Mouse (Mus musculus): ENCODE results near the gene Mylpf.
"Not testable (repeated sequence)": the region's sequence is repeated elsewhere in the genome, so short reads cannot be mapped to it uniquely, and the experiment has no call there.

Mylpf gene

GRCm38 (mm10) chr7:127225147-127225995 lies 16.7 kb downstream of the Mylpf start:
- no peak for DNase-seq (ENCODE audit: low spot score)

DNA sequence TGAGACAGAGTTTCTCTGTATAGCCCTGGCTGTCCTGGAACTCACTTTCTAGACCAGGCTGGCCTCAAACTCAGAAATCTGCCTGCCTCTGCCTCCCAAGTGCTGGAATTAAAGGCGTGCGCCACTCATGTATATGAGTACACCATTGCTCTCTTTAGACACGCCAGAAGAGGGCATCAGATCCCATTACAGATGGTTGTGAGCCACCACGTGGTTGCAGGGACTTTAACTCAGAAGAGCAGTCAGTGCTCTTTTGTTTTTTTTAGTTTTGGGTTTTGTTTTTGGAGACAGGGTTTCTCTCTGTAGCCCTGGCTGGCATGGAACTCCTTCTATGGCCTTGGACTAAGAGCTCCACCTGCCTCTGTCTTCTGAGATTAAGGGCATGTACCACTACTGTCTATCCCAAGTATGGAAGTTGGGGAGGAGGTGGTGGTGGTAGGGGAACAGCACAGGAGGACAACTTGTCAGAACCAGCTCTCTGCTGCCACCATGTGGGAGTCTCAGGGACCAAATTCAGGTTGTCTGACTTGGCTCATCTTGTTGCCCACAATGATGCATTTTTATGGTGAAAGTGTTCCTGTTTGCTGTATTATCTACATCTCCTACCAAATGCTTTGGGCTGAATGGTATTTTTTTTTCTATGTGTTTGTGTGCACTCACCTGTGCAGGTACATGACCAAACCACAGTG lies 20.1 kb downstream of the Mylpf start:
- peak; percentile 47 for DNase-seq (ENCODE audit: low spot score)

- no peak for DNase-seq (ENCODE audit: low spot score)
These were observed 22.7 kb downstream of the Mylpf start for GRCm38 (mm10) chr7:127231376-127231775.

- no peak for DNase-seq (ENCODE audit: low spot score)
These were observed 23.3 kb downstream of the Mylpf start for GRCm38 (mm10) chr7:127231826-127232621.

DNA sequence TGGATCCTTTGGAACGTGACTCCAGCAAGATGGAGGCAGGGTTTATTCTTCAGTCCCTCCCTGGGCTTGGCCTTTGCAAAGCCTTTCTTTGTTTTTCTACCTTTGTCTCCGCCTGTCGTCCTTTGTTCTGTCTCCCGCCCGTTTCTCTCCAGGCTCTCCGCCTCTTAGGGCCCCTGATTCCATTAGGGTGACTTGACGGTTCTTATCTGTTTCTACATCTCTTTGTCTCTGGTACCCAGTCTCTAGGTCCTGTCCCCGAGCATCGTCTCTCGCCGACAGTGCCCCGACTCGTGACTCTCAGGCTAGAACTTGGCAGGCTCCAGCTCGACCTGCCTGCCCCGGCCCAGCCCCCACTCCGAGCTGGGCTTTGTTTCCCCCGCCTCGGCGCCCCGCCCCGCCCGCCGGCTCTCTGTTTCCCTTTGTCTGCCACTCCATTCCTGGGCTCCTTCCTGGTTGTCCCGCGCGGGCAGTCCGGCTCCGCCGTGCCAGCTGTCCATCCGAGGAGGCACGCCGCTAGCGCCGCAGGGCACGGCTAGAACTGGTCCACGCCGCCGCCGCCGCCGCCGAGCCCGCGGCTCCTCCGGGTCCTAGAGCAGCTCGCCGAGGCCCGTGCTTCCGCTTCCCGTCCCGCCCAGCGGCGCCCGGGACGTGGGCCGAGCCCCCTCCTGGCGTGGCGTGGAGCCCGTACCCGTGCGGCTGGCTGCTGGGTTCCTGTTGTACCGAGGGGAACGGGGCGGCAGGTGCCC lies 24.1 kb downstream of the Mylpf start, which contains the start of the genes Zfp553 and Sept1:
Zfp553 (plus strand) TSS at position 440 of the 746 bp plus-strand sequence.
Sept1 (minus strand) TSS at position 509 of the 746 bp plus-strand sequence.
- DNase-seq (ENCODE audit: low spot score) = peak; percentile 69

GRCm38 (mm10) chr7:127233368-127233749 lies 24.7 kb downstream of the Mylpf start:
- no peak for DNase-seq (ENCODE audit: low spot score)

DNA sequence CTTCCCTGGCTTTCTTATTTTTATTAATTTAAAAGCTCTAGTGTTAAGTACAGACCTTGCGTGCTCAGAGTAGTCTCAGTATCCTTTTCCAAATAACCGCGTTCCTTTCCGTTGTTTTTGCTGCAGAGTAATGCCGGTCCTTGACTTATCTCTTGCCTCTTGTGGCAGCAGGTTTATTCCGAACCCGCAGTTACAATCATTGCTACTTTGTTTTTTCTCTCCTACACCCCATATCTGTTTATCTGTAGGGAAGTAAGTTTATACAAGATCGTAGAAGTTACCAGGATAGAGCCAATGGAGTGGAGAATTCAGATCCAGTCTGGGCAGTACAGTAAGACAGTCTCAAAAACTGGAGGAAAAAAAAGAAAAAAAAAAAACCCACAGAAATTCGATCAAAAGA lies 25.1 kb downstream of the Mylpf start:
- no peak for DNase-seq (ENCODE audit: low spot score)

DNA sequence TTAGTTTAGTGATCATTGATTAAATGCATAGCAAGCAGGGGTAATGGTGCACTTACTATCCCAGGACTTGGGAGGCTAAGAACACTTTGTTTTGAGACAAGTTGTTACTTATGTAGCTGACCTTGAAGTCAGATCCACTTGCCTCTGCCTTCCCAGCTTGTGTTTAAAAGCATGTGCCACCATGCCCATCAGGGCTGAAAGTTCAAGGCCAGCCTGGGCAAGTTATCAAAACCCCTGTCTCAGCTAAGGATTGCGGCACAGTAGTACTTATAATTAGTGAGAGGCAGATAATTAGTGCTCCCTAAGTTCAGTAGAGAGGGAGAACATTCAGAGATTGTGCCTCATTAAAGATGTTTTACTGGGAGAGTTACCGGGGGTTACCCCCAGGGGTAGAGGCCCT lies 26.1 kb downstream of the Mylpf start:
- DNase-seq (ENCODE audit: low spot score) = peak; percentile 51

GRCm38 (mm10) chr7:127243361-127243867 lies 34.7 kb downstream of the Mylpf start:
- no peak for DNase-seq (ENCODE audit: low spot score)

GRCm38 (mm10) chr7:127243870-127244657 lies 35.4 kb downstream of the Mylpf start, which contains the start of gene Zfp771:
TSS of gene Zfp771 (plus strand) at chr7:127244274.
- DNase-seq (ENCODE audit: low spot score) = peak; percentile 96

GRCm38 (mm10) chr7:127244658-127245510 lies 36.2 kb downstream of the Mylpf start:
- peak; percentile 38 for DNase-seq (ENCODE audit: low spot score)

DNA sequence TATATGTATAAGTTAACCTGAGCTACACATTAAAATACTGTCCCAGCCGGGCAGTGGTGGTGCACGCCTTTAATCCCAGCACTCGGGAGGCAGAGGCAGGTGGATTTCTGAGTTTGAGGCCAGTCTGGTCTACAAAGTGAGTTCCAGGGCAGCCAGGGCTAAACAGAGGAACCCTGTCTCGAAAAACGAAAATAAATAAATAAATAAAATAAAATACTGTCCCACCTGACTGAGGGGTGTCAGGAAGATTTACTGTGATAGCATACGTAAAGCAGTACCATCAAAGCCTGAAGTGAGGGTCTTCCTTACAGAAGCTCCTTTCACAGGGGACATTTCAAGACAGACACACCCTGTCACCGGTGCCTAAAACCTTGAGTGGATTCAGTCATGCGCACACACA lies 41.8 kb downstream of the Mylpf start:
- DNase-seq (ENCODE audit: low spot score) = not testable (repeated sequence)

DNA sequence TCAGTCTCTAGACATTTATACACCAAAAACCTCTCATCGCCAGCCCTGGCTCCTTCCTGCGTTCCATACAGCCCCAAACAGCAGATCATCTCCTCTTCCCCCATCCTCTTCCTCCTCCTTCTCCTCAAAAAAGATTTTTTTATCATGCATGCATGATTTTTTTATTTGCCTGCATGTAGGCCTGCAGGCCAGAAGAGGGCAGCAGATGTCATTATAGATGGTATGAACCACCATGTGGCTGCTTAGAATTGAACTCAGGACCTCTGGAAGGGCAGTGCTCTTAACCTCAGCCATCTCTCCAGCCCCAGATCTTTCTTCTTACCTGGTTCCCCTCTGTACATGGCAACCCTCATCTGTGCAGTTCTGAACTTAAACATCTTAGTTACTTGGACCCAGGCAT lies 43.7 kb downstream of the Mylpf start:
- DNase-seq (ENCODE audit: low spot score) = no peak

DNA sequence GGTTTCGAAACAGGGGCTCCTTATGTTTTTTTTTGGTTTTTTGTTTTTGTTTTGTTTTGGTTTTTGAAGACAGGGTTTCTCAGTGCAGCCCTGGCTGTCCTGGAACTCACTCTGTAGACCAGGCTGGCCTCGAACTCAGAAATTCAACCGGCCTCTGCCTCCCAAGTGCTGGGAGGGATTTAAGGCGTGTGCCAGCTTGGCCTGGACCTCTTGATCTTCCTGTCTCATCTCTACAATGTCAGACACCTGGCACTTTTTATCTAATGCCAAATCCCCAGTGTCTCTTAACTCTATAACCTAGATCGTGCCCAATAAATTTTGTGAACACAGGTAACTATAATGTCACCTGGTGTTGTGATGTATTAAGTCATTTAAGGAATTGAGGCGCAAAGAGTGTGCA lies 44.7 kb downstream of the Mylpf start:
- no peak for DNase-seq (ENCODE audit: low spot score)

DNA sequence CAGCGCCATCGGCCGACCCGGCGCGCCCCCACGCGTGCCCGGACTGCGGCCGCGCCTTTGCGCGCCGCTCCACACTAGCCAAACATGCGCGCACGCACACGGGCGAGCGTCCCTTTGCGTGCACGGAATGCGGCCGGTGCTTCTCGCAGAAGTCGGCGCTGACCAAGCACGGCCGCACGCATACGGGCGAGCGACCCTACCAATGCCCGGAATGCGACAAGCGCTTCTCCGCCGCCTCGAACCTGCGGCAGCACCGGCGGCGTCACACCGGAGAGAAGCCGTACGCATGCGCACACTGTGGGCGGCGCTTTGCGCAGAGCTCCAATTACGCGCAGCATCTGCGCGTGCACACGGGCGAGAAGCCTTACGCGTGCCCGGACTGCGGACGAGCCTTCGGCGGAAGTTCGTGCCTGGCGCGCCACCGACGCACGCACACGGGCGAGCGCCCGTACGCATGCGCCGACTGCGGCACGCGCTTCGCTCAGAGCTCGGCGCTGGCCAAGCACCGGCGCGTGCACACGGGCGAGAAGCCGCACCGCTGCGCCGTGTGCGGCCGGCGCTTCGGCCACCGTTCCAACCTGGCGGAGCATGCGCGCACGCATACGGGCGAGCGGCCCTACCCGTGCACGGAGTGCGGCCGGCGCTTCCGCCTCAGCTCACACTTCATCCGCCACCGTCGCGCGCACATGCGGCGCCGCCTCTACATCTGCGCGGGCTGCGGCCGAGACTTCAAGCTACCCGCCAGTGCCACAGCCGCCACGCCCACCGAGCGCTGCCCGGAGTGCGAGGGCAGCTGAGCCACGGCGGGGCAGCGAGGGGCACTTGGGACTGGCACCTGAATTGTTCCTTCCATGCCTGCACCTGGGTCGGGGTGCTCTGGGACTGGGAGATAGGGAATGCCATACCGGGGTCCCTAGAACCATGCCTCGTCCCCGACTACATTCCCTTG lies 45.4 kb downstream of the Mylpf start:
- peak; percentile 93 for DNase-seq (ENCODE audit: low spot score)

DNA sequence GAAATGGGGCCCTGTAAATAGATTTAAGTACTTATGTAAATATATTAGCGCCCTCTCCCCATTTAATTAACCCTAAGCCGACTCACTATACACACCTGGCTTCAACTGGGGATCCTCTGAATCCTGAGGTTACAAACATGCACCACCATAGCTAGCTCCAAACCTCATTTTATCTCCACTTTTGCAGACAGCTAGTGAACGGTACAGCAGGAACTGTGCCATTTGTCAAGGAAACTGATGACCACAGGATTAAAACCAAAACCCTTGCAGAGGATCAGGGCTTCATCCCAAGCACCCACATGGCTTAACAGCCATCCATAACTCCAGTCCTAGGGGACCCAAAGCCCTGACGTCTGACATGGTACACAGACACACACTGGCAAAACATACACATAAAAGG lies 46.3 kb downstream of the Mylpf start:
- DNase-seq (ENCODE audit: low spot score) = no peak

- DNase-seq (ENCODE audit: low spot score) = no peak
These were observed 47.3 kb downstream of the Mylpf start for GRCm38 (mm10) chr7:127255965-127256364.

DNA sequence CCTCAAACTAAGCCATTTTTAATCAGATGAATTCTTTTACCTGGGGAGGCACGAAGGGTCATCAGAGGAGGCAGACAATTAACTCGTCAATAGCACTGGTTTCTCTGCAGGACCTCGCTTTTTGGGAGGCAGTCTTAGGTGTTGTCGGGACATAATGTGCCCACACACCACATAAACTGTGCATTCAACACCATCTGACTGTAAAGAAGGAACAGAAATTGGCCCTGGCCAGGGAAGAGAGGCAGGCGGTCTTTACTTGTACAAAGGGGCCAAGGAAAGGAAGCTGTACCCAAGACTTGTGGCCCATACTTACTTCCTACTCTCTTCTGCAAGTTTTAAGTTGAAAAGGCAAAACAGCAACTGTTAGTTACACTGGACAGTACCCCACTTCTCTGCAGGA lies 47.8 kb downstream of the Mylpf start:
- no peak for DNase-seq (ENCODE audit: low spot score)
